Comparison of ENCODE assay signal across 8 mouse cellular contexts in the genomic region with DNA sequence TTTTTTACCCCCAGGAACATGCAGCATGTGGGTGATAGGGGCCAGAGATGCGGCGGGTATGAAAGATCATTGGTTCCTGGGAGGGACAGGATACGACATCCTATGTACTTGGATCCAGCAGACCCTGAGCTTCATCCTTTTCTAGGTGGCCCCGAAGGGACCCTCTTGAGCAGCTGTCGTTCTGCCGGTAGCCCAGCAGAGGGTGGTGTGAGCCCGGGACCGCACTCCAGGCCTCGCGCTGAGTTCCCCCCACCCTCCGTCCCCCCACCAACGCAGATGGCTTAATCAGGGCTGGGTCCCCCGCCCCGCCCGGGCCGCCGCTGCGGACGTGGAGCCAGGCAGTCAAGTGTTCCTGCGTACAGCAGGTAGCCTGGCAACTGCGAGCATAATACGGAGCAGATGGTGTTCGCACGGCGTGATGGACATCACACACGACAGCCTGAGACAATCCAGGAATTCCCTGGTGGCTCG. TPM values are rescaled to one million over a fixed set of nuclear protein-coding genes. Genes with fewer than 3 reads are reported as not detected.
DNase-seq lines count a peak whose midpoint lies in the region; ATAC-seq and TF ChIP-seq lines count a peak whose summit lies in the region.

No protein-coding gene starts in this region.

- peaks cover 15% of the 10 kb centered on the region for H3K4me1 ChIP-seq in bone marrow macrophage, adult 2 months (ENCODE audit: control insufficient read depth, insufficient read depth, low read length)
- 0 out of 2 replicates have a peak, but pooled peaks cover 2% of the 10 kb centered on the region for H3K4me1 ChIP-seq in embryonic fibroblast, embryonic 13.5 days (ENCODE audit: control insufficient read depth, insufficient read depth, low read length)
- peaks cover 24% of the 10 kb centered on the region for H3K4me1 ChIP-seq in heart, embryonic 11.5 days (ENCODE audit: control insufficient read depth, insufficient read depth, low read length)
- H3K4me1 ChIP-seq in kidney, embryonic 15.5 days = peaks cover 36% of the 10 kb centered on the region
- H3K4me1 ChIP-seq in limb, embryonic 15.5 days = peaks cover 33% of the 10 kb centered on the region

- under 1% methylated on average over 27 of the region's 27 CpGs for WGBS in heart, embryonic 11.5 days (ENCODE audit: insufficient replicate concordance)
- WGBS in kidney, embryonic 15.5 days = under 1% methylated on average over 27 of the region's 27 CpGs
- under 1% methylated on average over 27 of the region's 27 CpGs for WGBS in limb, embryonic 15.5 days

- H3K36me3 ChIP-seq in heart, embryonic 11.5 days (ENCODE audit: control insufficient read depth, insufficient read depth, low read length) = no peaks in the 10 kb centered on the region
- H3K36me3 ChIP-seq in kidney, embryonic 15.5 days = peaks cover 8% of the 10 kb centered on the region; the same call in 1 of the 2 replicates
- no peaks in the 10 kb centered on the region for H3K36me3 ChIP-seq in limb, embryonic 15.5 days

- TF ChIP-seq POLR2A in bone marrow macrophage, adult 2 months (IDR thresholded peaks at IDR 0.05; ENCODE audit: borderline replicate concordance, low read depth, low read length) = no peak
- no peak for TF ChIP-seq POLR2A in embryonic fibroblast, embryonic 13.5 days (IDR thresholded peaks at IDR 0.05; ENCODE audit: low read depth, low read length)

- peak overlapping the region; percentile 57 for H3K4me3 ChIP-seq in bone marrow macrophage, adult 2 months (ENCODE audit: insufficient read depth, low read length)
- H3K4me3 ChIP-seq in embryonic fibroblast, embryonic 13.5 days (ENCODE audit: insufficient read depth, low read length) = peak overlapping the region; percentile 19
- H3K4me3 ChIP-seq in heart, embryonic 11.5 days (ENCODE audit: low read depth, low read length) = peak overlapping the region; percentile 39
- H3K4me3 ChIP-seq in kidney, embryonic 15.5 days (replicated peaks) = peak overlapping the region; percentile 42
- peak overlapping the region; percentile 40 for H3K4me3 ChIP-seq in limb, embryonic 15.5 days

- H3K9me3 ChIP-seq in heart, embryonic 11.5 days (replicated peaks; ENCODE audit: control insufficient read depth, low read length) = no peaks in the 10 kb centered on the region
- H3K9me3 ChIP-seq in kidney, embryonic 15.5 days (replicated peaks) = no peaks in the 10 kb centered on the region
- H3K9me3 ChIP-seq in limb, embryonic 15.5 days = no peaks in the 10 kb centered on the region

- peak overlapping the region; percentile 74 for H3K4me2 ChIP-seq in heart, embryonic 11.5 days
- peak overlapping the region; percentile 85 for H3K4me2 ChIP-seq in kidney, embryonic 15.5 days
- H3K4me2 ChIP-seq in limb, embryonic 15.5 days = peak overlapping the region; percentile 86

- TF ChIP-seq CTCF in bone marrow macrophage, adult 2 months (IDR thresholded peaks at IDR 0.05; ENCODE audit: low read depth, low read length) = peak; percentile 76
- peak; percentile 74 for TF ChIP-seq CTCF in embryonic fibroblast, embryonic 13.5 days (IDR thresholded peaks at IDR 0.05; ENCODE audit: borderline replicate concordance, insufficient read depth, low read length)

- no peak overlapping the region for H3K27ac ChIP-seq in bone marrow macrophage, adult 2 months (ENCODE audit: insufficient read depth, low read depth, low read length)
- no peak overlapping the region for H3K27ac ChIP-seq in embryonic fibroblast, embryonic 13.5 days (ENCODE audit: insufficient read depth, low read length)
- peak overlapping the region; percentile 62 for H3K27ac ChIP-seq in heart, embryonic 11.5 days (ENCODE audit: low read depth, low read length)
- H3K27ac ChIP-seq in kidney, embryonic 15.5 days = peak overlapping the region; percentile 77
- peak overlapping the region; percentile 80 for H3K27ac ChIP-seq in limb, embryonic 15.5 days

- H3K27me3 ChIP-seq in heart, embryonic 11.5 days (ENCODE audit: control insufficient read depth, insufficient read depth, low read length) = no peaks in the 10 kb centered on the region
- no peaks in the 10 kb centered on the region for H3K27me3 ChIP-seq in kidney, embryonic 15.5 days
- H3K27me3 ChIP-seq in limb, embryonic 15.5 days = no peaks in the 10 kb centered on the region

- H3K9ac ChIP-seq in heart, embryonic 11.5 days (ENCODE audit: low read depth, low read length) = peak overlapping the region; percentile 68
- peak overlapping the region; percentile 40; the same call in 1 of the 2 replicates for H3K9ac ChIP-seq in kidney, embryonic 15.5 days
- peak overlapping the region; percentile 42; the same call in 1 of the 2 replicates for H3K9ac ChIP-seq in limb, embryonic 15.5 days

- peak; percentile 88 for ATAC-seq in heart, embryonic 11.5 days (replicated peaks; ENCODE audit: insufficient number of reproducible peaks, low FRiP score, low TSS enrichment)
- peak; percentile 88 for ATAC-seq in kidney, embryonic 15.5 days (replicated peaks; ENCODE audit: low FRiP score)
- ATAC-seq in limb, embryonic 15.5 days (ENCODE audit: insufficient number of reproducible peaks, low FRiP score, low TSS enrichment, low read depth) = peak; percentile 82
- ATAC-seq in monocyte, adult 5-6 weeks (replicated peaks; ENCODE audit: insufficient number of reproducible peaks, low FRiP score, low TSS enrichment, poor library complexity, severe bottlenecking) = peak; percentile 15; the same call in 1 of the 2 replicates

- peak; percentile 75 to 76 for DNase-seq in B cell, adult 2 months
- peak; percentile 48 to 57 for DNase-seq in spleen, postnatal 36 days (ENCODE audit: low spot score in 2 of 2)

RNA-seq across cellular contexts. Expression of gene Mgst2, which starts 41.2 kb away (rescaled TPM):
- 2.4 and 3.8 TPM in 2 replicates for polyA plus RNA-seq in bone marrow macrophage, adult 2 months (2012; ENCODE audit: insufficient read depth, insufficient read length, missing spikeins)
- 1.8 and 4.1 TPM in 2 replicates for polyA plus RNA-seq in embryonic fibroblast, embryonic 13.5 days (2011; ENCODE audit: insufficient read length, low read depth, missing spikeins)
- polyA plus RNA-seq in heart, embryonic 11.5 days (2014; fragmentation: Nextera tagmentation; extraction: Ambion mirVana) = 1.6 and 2.9 TPM in 2 replicates
- 1.6 and 3.5 TPM in 2 replicates for polyA plus RNA-seq in kidney, embryonic 15.5 days (2015; fragmentation: Nextera tagmentation; extraction: Ambion mirVana)
- 16.0 and 18.3 TPM in 2 replicates for polyA plus RNA-seq in limb, embryonic 15.5 days (2015; fragmentation: Nextera tagmentation; extraction: Ambion mirVana)
- 6.7 to 12.9 TPM (median 12.1 TPM) in 3 replicates for total RNA-seq in monocyte, adult 5-6 weeks (2017)

Comparison
In these comparisons a context has a peak if more than half of its experiments do, and no peak if none do; other contexts are left out.
1. H3K27ac ChIP-seq: peak in heart, embryonic 11.5 days (single experiment), kidney, embryonic 15.5 days (single experiment) and limb, embryonic 15.5 days (single experiment); none in bone marrow macrophage, adult 2 months (single experiment) and embryonic fibroblast, embryonic 13.5 days (single experiment).
2. ATAC-seq: peak in every context shown above with its lines; median percentile 88 in heart, embryonic 11.5 days; 88 in kidney, embryonic 15.5 days; 82 in limb, embryonic 15.5 days; 15 in monocyte, adult 5-6 weeks.
3. Peak in every context shown above with its lines, with median percentiles within 50 percentile points of each other: H3K4me3 ChIP-seq, H3K4me2 ChIP-seq and H3K9ac ChIP-seq.